Mouse (Mus musculus): ENCODE data around the gene Mtmr3. TPM values are rescaled to one million over a fixed set of nuclear protein-coding genes. Genes with fewer than 3 reads are reported as not detected.

The Mtmr3 gene
- 19.1 and 29.2 TPM in 2 replicates for polyA plus RNA-seq (2012; ENCODE audit: low replicate concordance)

DNA sequence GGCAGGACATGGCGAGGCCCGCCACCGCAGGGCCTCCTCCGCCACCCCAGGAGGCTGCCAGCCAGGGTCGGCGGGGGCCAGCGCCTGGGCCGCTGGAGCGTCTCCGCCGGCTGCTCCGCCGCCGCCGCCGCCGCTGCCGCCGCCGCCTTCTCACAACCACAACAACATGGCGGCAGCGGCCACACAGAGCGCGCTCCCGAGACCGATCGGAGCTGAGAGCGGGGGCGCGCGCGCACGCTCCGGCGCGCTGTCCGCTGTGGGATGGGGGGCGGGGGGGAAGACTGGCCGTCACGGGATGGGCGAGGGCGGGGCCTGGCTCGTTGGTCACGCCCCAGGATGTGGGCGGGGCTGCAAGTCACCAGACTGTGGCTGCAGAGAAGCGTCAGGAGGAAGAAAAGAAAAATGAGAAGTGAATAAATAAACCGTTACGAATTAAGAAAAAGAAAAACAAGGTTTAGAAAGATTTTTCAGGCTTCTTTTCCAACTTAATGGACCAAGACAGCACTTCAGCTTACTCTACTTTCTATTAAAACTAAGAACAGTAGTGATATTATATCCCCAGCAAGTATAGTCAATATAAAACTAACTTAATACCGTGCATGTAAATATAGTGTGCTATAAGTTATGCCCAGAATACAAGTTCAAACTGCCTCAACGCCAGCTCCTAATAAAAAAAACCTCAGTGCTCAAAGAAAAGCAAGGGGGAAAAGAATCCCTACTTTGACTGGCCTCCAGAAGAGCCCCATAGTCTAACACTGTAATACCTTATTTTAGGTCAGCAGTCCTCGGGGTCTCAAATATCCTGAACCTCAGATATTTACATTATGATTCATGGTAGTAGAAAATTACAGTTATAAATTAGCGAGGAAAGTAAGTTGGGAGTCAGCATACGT is at the start of gene Mtmr3:
Mtmr3 (minus strand) TSS at position 256 of the 893 bp plus-strand sequence.

DNA sequence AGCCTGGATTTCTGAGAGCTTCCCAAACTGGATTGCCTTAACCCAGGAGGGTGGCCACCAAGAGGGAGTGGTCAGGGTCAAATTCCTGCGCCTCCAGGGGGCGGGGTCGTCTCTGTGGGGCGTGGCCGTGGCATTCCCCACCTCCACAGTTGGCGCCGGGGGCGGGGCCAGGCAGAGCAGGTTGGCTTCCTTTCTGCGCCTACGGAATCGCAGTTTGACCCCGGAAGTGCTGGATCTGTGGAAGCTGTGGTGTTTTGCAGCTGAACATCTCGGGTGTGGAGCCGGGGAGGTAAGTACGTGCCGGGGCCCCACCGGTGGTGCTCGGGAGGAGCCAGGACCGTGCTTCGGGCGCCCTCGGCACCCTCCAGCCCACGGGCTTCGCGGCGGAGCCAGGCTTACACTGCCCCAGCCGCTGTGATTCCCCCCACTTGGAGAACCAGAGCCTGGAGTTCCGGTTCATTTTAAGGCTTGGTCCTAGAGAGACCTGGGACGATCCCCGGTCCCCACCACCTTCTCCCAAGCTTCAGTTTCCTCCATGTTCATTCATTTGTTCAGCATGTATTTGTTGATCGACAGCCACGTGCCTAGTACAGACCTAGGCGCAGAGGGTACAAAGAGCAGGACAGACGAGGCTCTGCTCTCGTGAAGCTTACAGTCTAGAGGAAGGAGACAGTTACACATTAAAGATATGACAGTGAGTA is 43.0 kb upstream of the Mtmr3 start, which contains the start of gene Ascc2:
Ascc2 (plus strand) TSS at position 214 of the 701 bp plus-strand sequence.

DNA sequence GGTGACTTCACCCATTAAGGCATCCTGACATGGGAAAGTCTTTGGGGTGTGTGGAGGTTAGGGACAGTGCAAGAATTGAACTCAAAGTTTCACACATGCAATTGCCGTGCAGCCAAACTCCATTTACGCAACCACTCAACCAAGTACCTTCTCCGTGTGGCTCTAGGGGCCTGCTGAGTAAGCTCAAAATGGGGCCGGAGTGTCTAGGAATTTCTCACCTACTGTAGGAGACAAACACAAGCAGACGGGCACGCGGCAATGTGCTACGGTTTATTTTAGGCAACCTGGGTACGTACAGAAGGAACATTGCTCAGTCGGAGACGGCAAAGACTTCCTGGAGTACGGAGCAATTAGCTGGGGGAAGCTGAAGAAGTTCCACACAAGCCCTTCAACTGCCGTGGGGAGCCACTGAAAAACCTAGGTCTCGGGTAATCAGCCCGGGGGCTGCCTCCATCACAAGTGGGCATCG is 25.4 kb upstream of the Mtmr3 start, which contains the start of gene Gm11032:
Gm11032 (plus strand) TSS at position 51 of the 469 bp plus-strand sequence.

DNA sequence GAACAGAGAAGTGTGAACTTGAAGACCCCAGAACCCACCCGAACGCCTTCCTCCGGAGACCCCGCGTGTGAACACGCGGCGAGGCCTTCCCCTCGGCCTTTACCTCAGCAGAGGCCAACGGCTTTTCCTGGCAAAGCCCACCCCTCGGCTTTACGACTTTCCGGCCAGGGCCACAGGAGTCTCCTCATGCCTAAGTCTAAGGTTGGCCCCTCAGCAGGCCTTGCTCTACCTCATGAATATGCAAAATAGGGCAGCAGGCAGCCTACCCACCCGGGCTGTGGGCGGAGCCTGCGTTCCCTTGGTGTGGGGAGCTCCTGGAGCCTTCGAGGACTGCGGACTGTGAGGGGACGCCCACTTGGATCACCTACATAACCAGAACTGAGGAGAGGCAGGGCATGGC is 153.7 kb downstream of the Mtmr3 start, which contains the start of gene Hormad2:
Hormad2 (minus strand) TSS at position 128 of the 400 bp plus-strand sequence.

Other genes with a start within 250 kb of the Mtmr3 start
- not detected in 2 replicates for gene Hormad2, start 153.8 kb downstream of the Mtmr3 start, polyA plus RNA-seq (2012; ENCODE audit: low replicate concordance)
- not detected in 2 replicates for gene Gm11032, start 25.2 kb upstream of the Mtmr3 start, polyA plus RNA-seq (2012; ENCODE audit: low replicate concordance)
- gene Ascc2, start 42.9 kb upstream of the Mtmr3 start, polyA plus RNA-seq (2012; ENCODE audit: low replicate concordance) = 21.9 and 22.2 TPM in 2 replicates
- 25.2 and 35.2 TPM in 2 replicates for gene Uqcr10, start 109.5 kb upstream of the Mtmr3 start, polyA plus RNA-seq (2012; ENCODE audit: low replicate concordance)
- 70.2 and 135 TPM in 2 replicates for gene Zmat5, start 109.8 kb upstream of the Mtmr3 start, polyA plus RNA-seq (2012; ENCODE audit: low replicate concordance)
- 0.10 TPM in 1 of 2 replicates, not detected in the other for gene Cabp7, start 151.9 kb upstream of the Mtmr3 start, polyA plus RNA-seq (2012; ENCODE audit: low replicate concordance)

Measured in hematopoietic multipotent progenitor cell, adult 10-12 weeks (in vitro differentiated cells).